17 mouse cellular contexts compared by ENCODE assay signal in the genomic region with DNA sequence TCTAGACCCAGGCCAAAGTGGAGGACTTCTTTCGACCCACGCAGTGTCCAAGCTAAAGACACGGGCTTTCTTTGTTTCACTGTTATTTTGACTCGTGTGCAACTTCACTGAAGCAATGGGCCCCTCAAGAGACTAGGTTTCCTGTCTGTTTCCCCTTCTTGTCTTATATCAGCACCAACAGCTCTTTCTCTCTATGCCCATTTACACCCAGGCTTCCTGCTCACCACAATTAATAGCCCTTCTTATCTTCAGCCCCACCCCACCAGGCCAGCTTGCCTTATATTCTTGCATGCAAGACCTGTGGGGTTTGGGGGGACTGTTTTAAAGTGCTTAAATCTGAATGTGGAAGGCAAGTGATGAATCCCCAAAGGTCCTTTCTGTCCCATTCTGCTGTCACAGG. TPM values are rescaled to one million over a fixed set of nuclear protein-coding genes. Genes with fewer than 3 reads are reported as not detected.
DNase-seq lines count a peak whose midpoint lies in the region; ATAC-seq and TF ChIP-seq lines count a peak whose summit lies in the region.
"Had no signal": no experiment of that assay in that cellular context is flagged by ENCODE, and none has a peak within 500 bp of the region (broad histone marks: within the 10 kb centered on the region; RNA-seq: fewer than 3 reads in every experiment).

No protein-coding gene starts in this region.

- H3K9ac ChIP-seq in liver, embryonic 16.5 days (ENCODE audit: low read depth, low read length) = peak overlapping the region; percentile 24; the same call in 1 of the 2 replicates
- no peak overlapping the region for H3K9ac ChIP-seq in lung, postnatal 0 days (replicated peaks; ENCODE audit: low read depth)
- H3K9ac ChIP-seq: hindbrain, embryonic 13.5 days had no signal

- DNase-seq in lung, postnatal 0 days (ENCODE audit: low spot score) = no peak
- no peak for DNase-seq in frontal cortex, postnatal 14 days (ENCODE audit: low spot score in 2 of 2)
- DNase-seq in limb, embryonic 10.5 days (ENCODE audit: low spot score) = no peak
- DNase-seq: adrenal gland, adult 8-10 months; gastrocnemius, postnatal 10 days; lung, adult 2 months had no signal

- peaks cover 100% of the 10 kb centered on the region for H3K4me1 ChIP-seq in megakaryocyte, embryonic 14.5 days
- peaks cover 34% of the 10 kb centered on the region for H3K4me1 ChIP-seq in liver, embryonic 16.5 days (ENCODE audit: control insufficient read depth, low read depth, low read length)
- no peaks in the 10 kb centered on the region; the same call in 1 of the 2 replicates for H3K4me1 ChIP-seq in lung, postnatal 0 days (ENCODE audit: insufficient read depth, low read depth, low read length)
- 0 out of 2 replicates have a peak, but pooled peaks cover 5% of the 10 kb centered on the region for H3K4me1 ChIP-seq in limb, embryonic 10.5 days
- H3K4me1 ChIP-seq: hindbrain, embryonic 13.5 days had no signal

- no peak for TF ChIP-seq CTCF in lung, postnatal 0 days (IDR thresholded peaks at IDR 0.05)

- no peak for TF ChIP-seq EP300 in lung, postnatal 0 days (IDR thresholded peaks at IDR 0.05)

- H3K27ac ChIP-seq in liver, embryonic 16.5 days (ENCODE audit: low read length) = peak overlapping the region; percentile 62
- no peak overlapping the region for H3K27ac ChIP-seq in lung, postnatal 0 days (ENCODE audit: low read length)
- H3K27ac ChIP-seq in limb, embryonic 10.5 days = no peak overlapping the region
- H3K27ac ChIP-seq: hindbrain, embryonic 13.5 days had no signal

- H3K9me3 ChIP-seq in megakaryocyte, embryonic 14.5 days = no peaks in the 10 kb centered on the region
- H3K9me3 ChIP-seq in liver, embryonic 16.5 days (replicated peaks; ENCODE audit: control insufficient read depth, low read length) = no peaks in the 10 kb centered on the region
- H3K9me3 ChIP-seq in lung, postnatal 0 days (ENCODE audit: low read length) = no peaks in the 10 kb centered on the region
- no peaks in the 10 kb centered on the region for H3K9me3 ChIP-seq in limb, embryonic 10.5 days (replicated peaks)
- H3K9me3 ChIP-seq: hindbrain, embryonic 13.5 days had no signal

- 12% methylated on average over 4 of the region's 4 CpGs for WGBS in liver, embryonic 16.5 days (ENCODE audit: insufficient replicate concordance)
- 51% methylated on average over 4 of the region's 4 CpGs for whole genome bisulfite sequencing in lung, postnatal 0 days
- WGBS in limb, embryonic 10.5 days = 79% methylated on average over 4 of the region's 4 CpGs

- no peak for ATAC-seq in megakaryocyte, adult 5-6 weeks (ENCODE audit: poor library complexity, severe bottlenecking)
- peak; percentile 93 to 94 for ATAC-seq in hematopoietic stem cell, adult 5-6 weeks (replicated peaks in 1 of 2; ENCODE audit: insufficient read depth in 1 of 2, low FRiP score in 2 of 2, low TSS enrichment in 1 of 2, low read depth in 1 of 2, poor library complexity in 2 of 2, severe bottlenecking in 2 of 2)
- peak; percentile 62 for ATAC-seq in liver, embryonic 16.5 days (ENCODE audit: low read depth)
- no peak for ATAC-seq in lung, postnatal 0 days
- ATAC-seq: forebrain, embryonic 16.5 days had no signal

- peak overlapping the region; percentile 67 for H3K4me3 ChIP-seq in megakaryocyte, embryonic 14.5 days (replicated peaks)
- no peak overlapping the region for H3K4me3 ChIP-seq in liver, embryonic 16.5 days (ENCODE audit: low read depth, low read length)
- H3K4me3 ChIP-seq in lung, postnatal 0 days (ENCODE audit: low read depth, low read length) = no peak overlapping the region
- H3K4me3 ChIP-seq in limb, embryonic 10.5 days = no peak overlapping the region
- H3K4me3 ChIP-seq: hindbrain, embryonic 13.5 days had no signal

- no peaks in the 10 kb centered on the region for H3K36me3 ChIP-seq in megakaryocyte, embryonic 14.5 days (replicated peaks; ENCODE audit: low read length)
- no peaks in the 10 kb centered on the region for H3K36me3 ChIP-seq in liver, embryonic 16.5 days (ENCODE audit: control insufficient read depth, insufficient read depth)
- H3K36me3 ChIP-seq in lung, postnatal 0 days (ENCODE audit: insufficient read depth, low read length) = no peaks in the 10 kb centered on the region
- H3K36me3 ChIP-seq in limb, embryonic 10.5 days = no peaks in the 10 kb centered on the region
- H3K36me3 ChIP-seq: hindbrain, embryonic 13.5 days had no signal

- peak overlapping the region; percentile 41; the same call in 1 of the 2 replicates for H3K4me2 ChIP-seq in liver, embryonic 16.5 days (ENCODE audit: low read depth, low read length)
- H3K4me2 ChIP-seq in lung, postnatal 0 days (replicated peaks; ENCODE audit: low read depth, low read length) = no peak overlapping the region
- H3K4me2 ChIP-seq: hindbrain, embryonic 13.5 days had no signal

- H3K27me3 ChIP-seq in megakaryocyte, embryonic 14.5 days (replicated peaks) = no peaks in the 10 kb centered on the region
- H3K27me3 ChIP-seq in liver, embryonic 16.5 days (ENCODE audit: control insufficient read depth, insufficient read depth, low read depth, low read length) = no peaks in the 10 kb centered on the region
- H3K27me3 ChIP-seq in lung, postnatal 0 days (replicated peaks; ENCODE audit: insufficient read depth, low read length) = no peaks in the 10 kb centered on the region
- H3K27me3 ChIP-seq in limb, embryonic 10.5 days (ENCODE audit: low read depth, poor library complexity, severe bottlenecking) = no peaks in the 10 kb centered on the region

RNA-seq across cellular contexts. Expression of a gene that starts 3.6 kb away (rescaled TPM):
- 2.4 TPM in 1 of 2 replicates, not detected in the other for polyA plus RNA-seq in megakaryocyte, embryonic 14.5 days (2012; ENCODE audit: insufficient read depth, low replicate concordance)
- total RNA-seq in megakaryocyte, adult 5-6 weeks (2015) = not detected in 2 replicates
- not detected in 2 replicates for total RNA-seq in megakaryocyte, adult 5-6 weeks (2017)
- 1.1 TPM in 1 of 2 replicates, not detected in the other for total RNA-seq in hematopoietic stem cell, adult 5-6 weeks (2017)
- 55.2 and 99.5 TPM in 2 replicates for polyA plus RNA-seq in liver, embryonic 16.5 days (2015; fragmentation: Nextera tagmentation; extraction: Ambion mirVana)
- polyA plus RNA-seq in lung, postnatal 0 days (2015; fragmentation: Nextera tagmentation; extraction: Ambion mirVana) = 2.5 and 3.8 TPM in 2 replicates
- polyA plus RNA-seq in limb, embryonic 10.5 days (2016; fragmentation: Nextera tagmentation; extraction: Ambion mirVana) = 0.45 and 0.46 TPM in 2 replicates
- total RNA-seq: adrenal gland, adult 8-10 months; gastrocnemius, postnatal 10 days; layer of hippocampus, postnatal 14 days; left cerebral cortex, postnatal 25 days; neutrophil, adult 5-6 weeks had no signal
- polyA plus RNA-seq: cortical plate, adult 2 months; forebrain, embryonic 16.5 days; kidney, adult 2 months had no signal

Comparison
In these comparisons a context has a peak if more than half of its experiments do, and no peak if none do; other contexts are left out.
1. ATAC-seq: peak in hematopoietic stem cell, adult 5-6 weeks (2 of 2) and liver, embryonic 16.5 days (single experiment); none in megakaryocyte, adult 5-6 weeks (single experiment) and lung, postnatal 0 days (single experiment).
2. RNA of a gene that starts 3.6 kb away (polyA plus RNA-seq): 55.2 to 99.5 TPM in liver, embryonic 16.5 days; 2.5 to 3.8 TPM in lung, postnatal 0 days, 2.4 TPM in megakaryocyte, embryonic 14.5 days and 0.45 to 0.46 TPM in limb, embryonic 10.5 days; every median in the first group is over 10 times any median in the second.